Mouse (Mus musculus) fibroblast of lung, adult 2 months (primary cell): Measurements from ENCODE around the gene Cep44.

Experiments
- DNase-seq: peaks from one replicate; pipeline ENCODE4 v3.0.0-alpha.2; 2011; ENCODE audit warnings: low read depth

Cep44 gene

DNA sequence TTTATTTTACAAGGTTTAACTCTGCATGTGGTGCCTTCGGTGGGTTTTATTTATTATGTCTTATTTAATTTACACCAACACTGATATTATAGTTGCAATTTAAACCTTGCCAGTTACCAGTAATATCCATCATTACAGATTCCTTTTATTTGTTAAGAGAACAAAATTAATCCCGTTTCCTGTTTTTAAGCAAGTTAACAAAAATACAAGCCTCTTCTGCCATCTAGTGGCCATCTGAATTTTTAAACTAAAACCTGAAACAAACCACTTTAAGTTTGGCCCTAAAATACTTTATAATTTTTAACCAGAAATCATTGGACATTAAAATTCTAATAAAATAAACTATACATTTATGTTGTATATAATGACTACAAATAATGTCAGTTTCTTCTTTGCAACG, 64.8 kb downstream of the Cep44 start:
- DNase-seq = peak; percentile 19
